Mouse (Mus musculus): ENCODE measurements around the gene Plekhn1. TPM values are rescaled to one million over a fixed set of nuclear protein-coding genes. Genes with fewer than 3 reads are reported as not detected.

Gene Plekhn1
- polyA plus RNA-seq, 1 experiment from 2014 or later: 31.9 TPM

GRCm38 (mm10) chr4:156202462-156202893 is 32.2 kb downstream of the Plekhn1 start:
- WGBS: 42% methylated on average over 12 of the region's 12 CpGs
- Histone ChIP-seq H3K4me1 (replicated peaks; ENCODE audit: control insufficient read depth, insufficient read depth, low read length) (peaks cover 23% of the 10 kb centered on the region), H3K27me3 (replicated peaks; ENCODE audit: control insufficient read depth, insufficient read depth, low read length) (no peaks in the 10 kb centered on the region), H3K4me3 (replicated peaks; ENCODE audit: low read length) (peak overlapping the region; percentile 60; the same call in 1 of the 2 replicates), H3K9ac (replicated peaks; ENCODE audit: low read depth, low read length) (no peak overlapping the region), H3K27ac (ENCODE audit: low read length) (no peak overlapping the region), H3K36me3 (ENCODE audit: control insufficient read depth, insufficient read depth) (no peaks in the 10 kb centered on the region), H3K9me3 (ENCODE audit: control insufficient read depth, low read length) (no peaks in the 10 kb centered on the region), H3K4me2 (ENCODE audit: low read length) (peak overlapping the region; percentile 90)
- ATAC-seq: no peak

- Histone ChIP-seq H3K4me2 (ENCODE audit: low read length) (no peak within 1 kb of the TSS), H3K4me1 (replicated peaks; ENCODE audit: control insufficient read depth, insufficient read depth, low read length) (peaks cover 30% of the 10 kb centered on the region), H3K9ac (replicated peaks; ENCODE audit: low read depth, low read length) (no peak within 1 kb of the TSS), H3K27me3 (replicated peaks; ENCODE audit: control insufficient read depth, insufficient read depth, low read length) (no peaks in the 10 kb centered on the region), H3K27ac (ENCODE audit: low read length) (no peak within 1 kb of the TSS), H3K9me3 (ENCODE audit: control insufficient read depth, low read length) (no peaks in the 10 kb centered on the region), H3K36me3 (ENCODE audit: control insufficient read depth, insufficient read depth) (no peaks in the 10 kb centered on the region), H3K4me3 (replicated peaks; ENCODE audit: low read length) (no peak within 1 kb of the TSS)
- WGBS: 65% methylated on average over 10 of the region's 10 CpGs
- no peak for ATAC-seq
Observed at GRCm38 (mm10) chr4:156200623-156201475, 33.8 kb downstream of the Plekhn1 start, which contains the start of gene Isg15. Isg15 (minus strand) TSS chr4:156200818.

- no peaks in the 10 kb centered on the region for H3K9me3 ChIP-seq (ENCODE audit: control insufficient read depth, low read length)
- peak overlapping the region; percentile 88 for H3K9ac ChIP-seq (replicated peaks; ENCODE audit: low read depth, low read length)
- peak overlapping the region; percentile 87 for H3K4me3 ChIP-seq (replicated peaks; ENCODE audit: low read length)
- no peaks in the 10 kb centered on the region for H3K27me3 ChIP-seq (replicated peaks; ENCODE audit: control insufficient read depth, insufficient read depth, low read length)
- WGBS: under 1% methylated on average over 26 of the region's 26 CpGs
- H3K4me1 ChIP-seq (replicated peaks; ENCODE audit: control insufficient read depth, insufficient read depth, low read length): peaks cover 37% of the 10 kb centered on the region
- H3K36me3 ChIP-seq (ENCODE audit: control insufficient read depth, insufficient read depth): no peaks in the 10 kb centered on the region
- peak overlapping the region; percentile 68 for H3K4me2 ChIP-seq (ENCODE audit: low read length)
- peak; percentile 89 for ATAC-seq
- peak overlapping the region; percentile 96 for H3K27ac ChIP-seq (ENCODE audit: low read length)
Observed at GRCm38 (mm10) chr4:156197829-156198205, 36.8 kb downstream of the Plekhn1 start.

GRCm38 (mm10) chr4:156197131-156197828 is 37.4 kb downstream of the Plekhn1 start, which contains the start of gene Agrn:
Agrn (minus strand) TSS chr4:156197488.
- Histone ChIP-seq H3K9me3 (ENCODE audit: control insufficient read depth, low read length) (no peaks in the 10 kb centered on the region), H3K4me3 (replicated peaks; ENCODE audit: low read length) (peak within 1 kb of the TSS; percentile 87), H3K4me2 (ENCODE audit: low read length) (peak within 1 kb of the TSS; percentile 85), H3K27me3 (replicated peaks; ENCODE audit: control insufficient read depth, insufficient read depth, low read length) (no peaks in the 10 kb centered on the region), H3K36me3 (ENCODE audit: control insufficient read depth, insufficient read depth) (no peaks in the 10 kb centered on the region), H3K9ac (replicated peaks; ENCODE audit: low read depth, low read length) (peak within 1 kb of the TSS; percentile 88), H3K4me1 (replicated peaks; ENCODE audit: control insufficient read depth, insufficient read depth, low read length) (peaks cover 36% of the 10 kb centered on the region), H3K27ac (ENCODE audit: low read length) (peak within 1 kb of the TSS; percentile 96)
- under 1% methylated on average over 17 of the region's 88 CpGs for WGBS
- peak; percentile 74 for ATAC-seq

GRCm38 (mm10) chr4:156195927-156196870 is 38.5 kb downstream of the Plekhn1 start:
- Histone ChIP-seq H3K27ac (ENCODE audit: low read length) (peak overlapping the region; percentile 60), H3K27me3 (replicated peaks; ENCODE audit: control insufficient read depth, insufficient read depth, low read length) (no peaks in the 10 kb centered on the region), H3K4me3 (replicated peaks; ENCODE audit: low read length) (peak overlapping the region; percentile 87), H3K9me3 (ENCODE audit: control insufficient read depth, low read length) (no peaks in the 10 kb centered on the region), H3K9ac (replicated peaks; ENCODE audit: low read depth, low read length) (peak overlapping the region; percentile 76), H3K4me1 (replicated peaks; ENCODE audit: control insufficient read depth, insufficient read depth, low read length) (peaks cover 37% of the 10 kb centered on the region), H3K36me3 (ENCODE audit: control insufficient read depth, insufficient read depth) (no peaks in the 10 kb centered on the region), H3K4me2 (ENCODE audit: low read length) (peak overlapping the region; percentile 85)
- 3% methylated on average over 35 of the region's 35 CpGs for WGBS
- peak; percentile 1; the same call in 1 of the 2 replicates for ATAC-seq

- ATAC-seq: no peak
- Histone ChIP-seq H3K9ac (replicated peaks; ENCODE audit: low read depth, low read length) (no peak overlapping the region), H3K9me3 (ENCODE audit: control insufficient read depth, low read length) (no peaks in the 10 kb centered on the region), H3K36me3 (ENCODE audit: control insufficient read depth, insufficient read depth) (peaks cover 6% of the 10 kb centered on the region), H3K27ac (ENCODE audit: low read length) (no peak overlapping the region), H3K27me3 (replicated peaks; ENCODE audit: control insufficient read depth, insufficient read depth, low read length) (no peaks in the 10 kb centered on the region), H3K4me2 (ENCODE audit: low read length) (no peak overlapping the region), H3K4me1 (replicated peaks; ENCODE audit: control insufficient read depth, insufficient read depth, low read length) (peaks cover 49% of the 10 kb centered on the region), H3K4me3 (replicated peaks; ENCODE audit: low read length) (no peak overlapping the region)
- 50% methylated on average over 6 of the region's 6 CpGs for WGBS
Observed at GRCm38 (mm10) chr4:156194346-156194745, 40.3 kb downstream of the Plekhn1 start.

- WGBS: 74% methylated on average over 5 of the region's 5 CpGs
- H3K4me2 ChIP-seq (ENCODE audit: low read length): no peak overlapping the region
Observed at GRCm38 (mm10) chr4:156193906-156194305, 40.8 kb downstream of the Plekhn1 start.

GRCm38 (mm10) chr4:156193200-156193590 is 41.5 kb downstream of the Plekhn1 start:
- WGBS: 21% methylated on average over 2 of the region's 2 CpGs
- no peak overlapping the region for H3K9ac ChIP-seq (replicated peaks; ENCODE audit: low read depth, low read length)
- no peak overlapping the region for H3K27ac ChIP-seq (ENCODE audit: low read length)
- ATAC-seq: no peak
- no peak overlapping the region for H3K4me2 ChIP-seq (ENCODE audit: low read length)
- peaks cover 6% of the 10 kb centered on the region for H3K36me3 ChIP-seq (ENCODE audit: control insufficient read depth, insufficient read depth)
- no peaks in the 10 kb centered on the region for H3K27me3 ChIP-seq (replicated peaks; ENCODE audit: control insufficient read depth, insufficient read depth, low read length)
- H3K4me3 ChIP-seq (replicated peaks; ENCODE audit: low read length): no peak overlapping the region
- no peaks in the 10 kb centered on the region for H3K9me3 ChIP-seq (ENCODE audit: control insufficient read depth, low read length)
- peaks cover 60% of the 10 kb centered on the region for H3K4me1 ChIP-seq (replicated peaks; ENCODE audit: control insufficient read depth, insufficient read depth, low read length)

More at GRCm38 (mm10) chr4:156193906-156194305, 40.8 kb downstream of the Plekhn1 start:
- Histone ChIP-seq H3K9ac (replicated peaks; ENCODE audit: low read depth, low read length) (no peak overlapping the region), H3K36me3 (ENCODE audit: control insufficient read depth, insufficient read depth) (peaks cover 6% of the 10 kb centered on the region), H3K27ac (ENCODE audit: low read length) (no peak overlapping the region), H3K4me3 (replicated peaks; ENCODE audit: low read length) (no peak overlapping the region), H3K4me1 (replicated peaks; ENCODE audit: control insufficient read depth, insufficient read depth, low read length) (peaks cover 53% of the 10 kb centered on the region), H3K9me3 (ENCODE audit: control insufficient read depth, low read length) (no peaks in the 10 kb centered on the region), H3K27me3 (replicated peaks; ENCODE audit: control insufficient read depth, insufficient read depth, low read length) (no peaks in the 10 kb centered on the region)
- ATAC-seq: no peak
